Comparison of ENCODE assay signal across 10 mouse cellular contexts in genomic region chr5:137340222-137340621, GRCm38 (mm10). TPM values are rescaled to one million over a fixed set of nuclear protein-coding genes. Genes with fewer than 3 reads are reported as not detected.
DNase-seq lines count a peak whose midpoint lies in the region; ATAC-seq and TF ChIP-seq lines count a peak whose summit lies in the region.
"Had no signal": no experiment of that assay in that cellular context is flagged by ENCODE, and none has a peak within 500 bp of the region (broad histone marks: within the 10 kb centered on the region; RNA-seq: fewer than 3 reads in every experiment).

No protein-coding gene starts in this region.

- no peaks in the 10 kb centered on the region for H3K9me3 ChIP-seq in forebrain, embryonic 12.5 days
- no peaks in the 10 kb centered on the region for H3K9me3 ChIP-seq in forebrain, embryonic 14.5 days (replicated peaks; ENCODE audit: control insufficient read depth, low read length)
- H3K9me3 ChIP-seq in hindbrain, embryonic 15.5 days, result no peaks in the 10 kb centered on the region
- H3K9me3 ChIP-seq in neural tube, embryonic 14.5 days (ENCODE audit: control insufficient read depth, low read length), result no peaks in the 10 kb centered on the region

- H3K4me3 ChIP-seq in forebrain, embryonic 12.5 days (replicated peaks), result no peak overlapping the region
- H3K4me3 ChIP-seq in forebrain, embryonic 14.5 days (ENCODE audit: low read depth, low read length), result no peak overlapping the region
- no peak overlapping the region for H3K4me3 ChIP-seq in liver, adult 2 months (ENCODE audit: insufficient read depth, low read depth, low read length)
- peak overlapping the region; percentile 39; the same call in 1 of the 2 replicates for H3K4me3 ChIP-seq in hindbrain, embryonic 15.5 days
- H3K4me3 ChIP-seq in neural tube, embryonic 14.5 days (ENCODE audit: low read depth, low read length), result no peak overlapping the region

- TF ChIP-seq CTCF in liver, adult 2 months (IDR thresholded peaks at IDR 0.05; ENCODE audit: low read depth, low read length), result no peak

- no peak overlapping the region for H3K9ac ChIP-seq in forebrain, embryonic 12.5 days
- no peak overlapping the region for H3K9ac ChIP-seq in forebrain, embryonic 14.5 days (ENCODE audit: low read length)
- no peak overlapping the region for H3K9ac ChIP-seq in liver, adult 2 months (ENCODE audit: low read depth, low read length)
- peak overlapping the region; percentile 52; the same call in 1 of the 2 replicates for H3K9ac ChIP-seq in hindbrain, embryonic 15.5 days
- peak overlapping the region; percentile 66; the same call in 1 of the 2 replicates for H3K9ac ChIP-seq in neural tube, embryonic 14.5 days (replicated peaks; ENCODE audit: low read depth, low read length)

- WGBS in forebrain, embryonic 12.5 days, result 75% methylated on average over 6 of the region's 6 CpGs
- WGBS in forebrain, embryonic 14.5 days, result 70% methylated on average over 6 of the region's 6 CpGs
- WGBS in liver, adult 2 months, result 82% methylated on average over 6 of the region's 6 CpGs
- WGBS in hindbrain, embryonic 15.5 days, result 77% methylated on average over 6 of the region's 6 CpGs
- 71% methylated on average over 6 of the region's 6 CpGs for WGBS in neural tube, embryonic 14.5 days

- no peak for DNase-seq in forebrain, embryonic 14.5 days (ENCODE audit: low spot score)
- DNase-seq in liver, adult 2 months (ENCODE audit: extremely low read depth, low read depth, low spot score), result no peak
- no peak for DNase-seq in liver
- no peak for DNase-seq in right cerebral cortex, postnatal 36 days (ENCODE audit: low spot score in 2 of 2)
- no peak for DNase-seq in urinary bladder, adult 18-20 months (ENCODE audit: low spot score in 2 of 2)
- DNase-seq: B cell, adult 2 months had no signal

- peaks cover 17% of the 10 kb centered on the region for H3K4me1 ChIP-seq in forebrain, embryonic 12.5 days
- peaks cover 12% of the 10 kb centered on the region for H3K4me1 ChIP-seq in forebrain, embryonic 14.5 days (ENCODE audit: control insufficient read depth, insufficient read depth, low read length)
- H3K4me1 ChIP-seq in liver, adult 2 months (ENCODE audit: control insufficient read depth, insufficient read depth, low read length), result peaks cover 10% of the 10 kb centered on the region
- H3K4me1 ChIP-seq in hindbrain, embryonic 15.5 days (replicated peaks), result peaks cover 21% of the 10 kb centered on the region
- H3K4me1 ChIP-seq in neural tube, embryonic 14.5 days (ENCODE audit: control insufficient read depth, insufficient read depth, low read length), result peaks cover 12% of the 10 kb centered on the region; the same call in 1 of the 2 replicates

- no peak for ATAC-seq in forebrain, embryonic 12.5 days (ENCODE audit: low FRiP score)
- no peak for ATAC-seq in forebrain, embryonic 14.5 days
- ATAC-seq in hindbrain, embryonic 15.5 days (ENCODE audit: low FRiP score, low read depth), result no peak
- no peak for ATAC-seq in neural tube, embryonic 14.5 days (ENCODE audit: low read depth)

- peaks cover 5% of the 10 kb centered on the region; the same call in 1 of the 2 replicates for H3K27me3 ChIP-seq in forebrain, embryonic 12.5 days
- H3K27me3 ChIP-seq in forebrain, embryonic 14.5 days (replicated peaks; ENCODE audit: control insufficient read depth, insufficient read depth, low read length), result no peaks in the 10 kb centered on the region
- no peaks in the 10 kb centered on the region for H3K27me3 ChIP-seq in liver, adult 2 months (ENCODE audit: control insufficient read depth, insufficient read depth, low read length)
- no peaks in the 10 kb centered on the region for H3K27me3 ChIP-seq in hindbrain, embryonic 15.5 days
- no peaks in the 10 kb centered on the region for H3K27me3 ChIP-seq in neural tube, embryonic 14.5 days (ENCODE audit: control insufficient read depth, insufficient read depth, low read length)

- H3K4me2 ChIP-seq in forebrain, embryonic 12.5 days, result no peak overlapping the region
- H3K4me2 ChIP-seq in forebrain, embryonic 14.5 days (ENCODE audit: low read length), result no peak overlapping the region; the same call in 1 of the 2 replicates
- peak overlapping the region; percentile 88 for H3K4me2 ChIP-seq in hindbrain, embryonic 15.5 days
- peak overlapping the region; percentile 88; the same call in 1 of the 2 replicates for H3K4me2 ChIP-seq in neural tube, embryonic 14.5 days (ENCODE audit: low read depth, low read length)

- no peaks in the 10 kb centered on the region for H3K79me2 ChIP-seq in liver, adult 2 months (ENCODE audit: control insufficient read depth, insufficient read depth, low read length)

- no peak for TF ChIP-seq POLR2A in liver, adult 2 months (IDR thresholded peaks at IDR 0.05; ENCODE audit: extremely low read depth, insufficient read depth, low read length)

- H3K36me3 ChIP-seq in forebrain, embryonic 12.5 days (replicated peaks), result no peaks in the 10 kb centered on the region
- H3K36me3 ChIP-seq in forebrain, embryonic 14.5 days (ENCODE audit: control insufficient read depth, insufficient read depth, low read length), result no peaks in the 10 kb centered on the region
- H3K36me3 ChIP-seq in liver, adult 2 months (ENCODE audit: control insufficient read depth, insufficient read depth, low read length), result no peaks in the 10 kb centered on the region
- no peaks in the 10 kb centered on the region for H3K36me3 ChIP-seq in hindbrain, embryonic 15.5 days
- no peaks in the 10 kb centered on the region for H3K36me3 ChIP-seq in neural tube, embryonic 14.5 days (ENCODE audit: control insufficient read depth, insufficient read depth, low read length)

- peak overlapping the region; percentile 71; the same call in 1 of the 2 replicates for H3K27ac ChIP-seq in forebrain, embryonic 12.5 days
- no peak overlapping the region for H3K27ac ChIP-seq in forebrain, embryonic 14.5 days (ENCODE audit: low read depth, low read length)
- peak overlapping the region; percentile 81; the same call in 1 of the 2 replicates for H3K27ac ChIP-seq in liver, adult 2 months (replicated peaks; ENCODE audit: insufficient read depth, low read depth, low read length)
- H3K27ac ChIP-seq in hindbrain, embryonic 15.5 days (replicated peaks), result peak overlapping the region; percentile 82
- no peak overlapping the region; the same call in 1 of the 2 replicates for H3K27ac ChIP-seq in neural tube, embryonic 14.5 days (ENCODE audit: low read depth, low read length)

RNA-seq across cellular contexts. Expression of gene Slc12a9, which starts 6.8 kb away (rescaled TPM):
- polyA plus RNA-seq in forebrain, embryonic 12.5 days (2016; fragmentation: Nextera tagmentation; extraction: Ambion mirVana), result 17.3 and 17.4 TPM in 2 replicates
- 6.2 and 9.9 TPM in 2 replicates for polyA plus RNA-seq in forebrain, embryonic 14.5 days (2014; fragmentation: Nextera tagmentation; extraction: Ambion mirVana)
- total RNA-seq in liver, adult 2 months (2014; rRNA removed), result 4.0 and 4.7 TPM in 2 replicates
- 11.9 and 20.3 TPM in 2 replicates for polyA plus RNA-seq in liver, adult 2 months (2012; rRNA removed)
- 24.6 and 26.8 TPM in 2 replicates for polyA plus RNA-seq in hindbrain, embryonic 15.5 days (2015; fragmentation: Nextera tagmentation; extraction: Ambion mirVana)
- 16.4 and 17.8 TPM in 2 replicates for polyA plus RNA-seq in neural tube, embryonic 14.5 days (2014; fragmentation: Nextera tagmentation; extraction: Ambion mirVana)

RNA-seq across cellular contexts. Expression of gene Ephb4, which starts 9.7 kb away (rescaled TPM):
- 26.7 and 27.7 TPM in 2 replicates for polyA plus RNA-seq in forebrain, embryonic 12.5 days (2016; fragmentation: Nextera tagmentation; extraction: Ambion mirVana)
- polyA plus RNA-seq in forebrain, embryonic 14.5 days (2014; fragmentation: Nextera tagmentation; extraction: Ambion mirVana), result 6.2 and 8.0 TPM in 2 replicates
- 10.8 and 15.5 TPM in 2 replicates for total RNA-seq in liver, adult 2 months (2014; rRNA removed)
- polyA plus RNA-seq in liver, adult 2 months (2012; rRNA removed), result 14.0 and 14.1 TPM in 2 replicates
- polyA plus RNA-seq in hindbrain, embryonic 15.5 days (2015; fragmentation: Nextera tagmentation; extraction: Ambion mirVana), result 8.2 and 8.4 TPM in 2 replicates
- 2.7 and 8.8 TPM in 2 replicates for polyA plus RNA-seq in neural tube, embryonic 14.5 days (2014; fragmentation: Nextera tagmentation; extraction: Ambion mirVana)
- total RNA-seq: monocyte, adult 5-6 weeks had no signal

RNA-seq across cellular contexts. Expression of gene Trip6, which starts 26.0 kb away (rescaled TPM):
- polyA plus RNA-seq in forebrain, embryonic 12.5 days (2016; fragmentation: Nextera tagmentation; extraction: Ambion mirVana), result 41.3 and 43.9 TPM in 2 replicates
- 18.2 and 18.4 TPM in 2 replicates for polyA plus RNA-seq in forebrain, embryonic 14.5 days (2014; fragmentation: Nextera tagmentation; extraction: Ambion mirVana)
- 5.8 and 6.5 TPM in 2 replicates for total RNA-seq in liver, adult 2 months (2014; rRNA removed)
- polyA plus RNA-seq in liver, adult 2 months (2012; rRNA removed), result 14.7 and 25.0 TPM in 2 replicates
- polyA plus RNA-seq in hindbrain, embryonic 15.5 days (2015; fragmentation: Nextera tagmentation; extraction: Ambion mirVana), result 17.3 TPM in 2 replicates
- polyA plus RNA-seq in neural tube, embryonic 14.5 days (2014; fragmentation: Nextera tagmentation; extraction: Ambion mirVana), result 8.0 and 11.5 TPM in 2 replicates

RNA-seq across cellular contexts. Expression of gene Srrt, which starts 32.7 kb away (rescaled TPM):
- 184 and 198 TPM in 2 replicates for polyA plus RNA-seq in forebrain, embryonic 12.5 days (2016; fragmentation: Nextera tagmentation; extraction: Ambion mirVana)
- 78.9 and 95.2 TPM in 2 replicates for polyA plus RNA-seq in forebrain, embryonic 14.5 days (2014; fragmentation: Nextera tagmentation; extraction: Ambion mirVana)
- 20.7 and 25.2 TPM in 2 replicates for total RNA-seq in liver, adult 2 months (2014; rRNA removed)
- polyA plus RNA-seq in liver, adult 2 months (2012; rRNA removed), result 36.2 and 61.5 TPM in 2 replicates
- 100 and 103 TPM in 2 replicates for polyA plus RNA-seq in hindbrain, embryonic 15.5 days (2015; fragmentation: Nextera tagmentation; extraction: Ambion mirVana)
- 81.8 and 91.5 TPM in 2 replicates for polyA plus RNA-seq in neural tube, embryonic 14.5 days (2014; fragmentation: Nextera tagmentation; extraction: Ambion mirVana)

RNA-seq across cellular contexts. Expression of gene Ufsp1, which starts 45.8 kb away (rescaled TPM):
- 6.0 and 7.2 TPM in 2 replicates for polyA plus RNA-seq in forebrain, embryonic 12.5 days (2016; fragmentation: Nextera tagmentation; extraction: Ambion mirVana)
- 9.8 and 10.3 TPM in 2 replicates for polyA plus RNA-seq in forebrain, embryonic 14.5 days (2014; fragmentation: Nextera tagmentation; extraction: Ambion mirVana)
- total RNA-seq in liver, adult 2 months (2014; rRNA removed), result 1.1 and 1.4 TPM in 2 replicates
- 6.3 and 7.9 TPM in 2 replicates for polyA plus RNA-seq in liver, adult 2 months (2012; rRNA removed)
- 20.1 and 24.0 TPM in 2 replicates for polyA plus RNA-seq in hindbrain, embryonic 15.5 days (2015; fragmentation: Nextera tagmentation; extraction: Ambion mirVana)
- 19.7 and 24.0 TPM in 2 replicates for polyA plus RNA-seq in neural tube, embryonic 14.5 days (2014; fragmentation: Nextera tagmentation; extraction: Ambion mirVana)

Comparison
In these comparisons a context has a peak if more than half of its experiments do, and no peak if none do; other contexts are left out.
1. H3K27ac ChIP-seq: peak in forebrain, embryonic 12.5 days (single experiment), liver, adult 2 months (single experiment) and hindbrain, embryonic 15.5 days (single experiment); none in forebrain, embryonic 14.5 days (single experiment) and neural tube, embryonic 14.5 days (single experiment).
2. H3K4me2 ChIP-seq: peak in hindbrain, embryonic 15.5 days (single experiment) and neural tube, embryonic 14.5 days (single experiment); none in forebrain, embryonic 12.5 days (single experiment) and forebrain, embryonic 14.5 days (single experiment).
3. H3K9ac ChIP-seq: peak in hindbrain, embryonic 15.5 days (single experiment) and neural tube, embryonic 14.5 days (single experiment); none in forebrain, embryonic 12.5 days (single experiment), forebrain, embryonic 14.5 days (single experiment) and liver, adult 2 months (single experiment).